Comparison of ENCODE assay signal across 12 mouse cellular contexts in genomic region chr11:82392341-82392740, GRCm38 (mm10). TPM values are rescaled to one million over a fixed set of nuclear protein-coding genes. Genes with fewer than 3 reads are reported as not detected.
DNase-seq lines count a peak whose midpoint lies in the region; ATAC-seq and TF ChIP-seq lines count a peak whose summit lies in the region.
"Had no signal": no experiment of that assay in that cellular context is flagged by ENCODE, and none has a peak within 500 bp of the region (broad histone marks: within the 10 kb centered on the region; RNA-seq: fewer than 3 reads in every experiment).

No protein-coding gene starts in this region.

- ATAC-seq in cerebellum, adult (ENCODE audit: insufficient number of reproducible peaks, low FRiP score, low TSS enrichment): no peak
- no peak for ATAC-seq in midbrain, embryonic 15.5 days (replicated peaks)
- ATAC-seq in midbrain, embryonic 11.5 days (ENCODE audit: low FRiP score): no peak

- H3K9me3 ChIP-seq in midbrain, embryonic 15.5 days: no peaks in the 10 kb centered on the region
- no peaks in the 10 kb centered on the region for H3K9me3 ChIP-seq in midbrain, embryonic 11.5 days (ENCODE audit: control insufficient read depth, low read length)
- H3K9me3 ChIP-seq: heart, embryonic 15.5 days; limb, embryonic 15.5 days had no signal

- peaks cover 27% of the 10 kb centered on the region for H3K4me1 ChIP-seq in midbrain, embryonic 15.5 days
- peaks cover 12% of the 10 kb centered on the region; the same call in 1 of the 2 replicates for H3K4me1 ChIP-seq in midbrain, embryonic 11.5 days (ENCODE audit: control insufficient read depth, insufficient read depth, low read length)
- H3K4me1 ChIP-seq in kidney, adult 2 months (ENCODE audit: control insufficient read depth, insufficient read depth, low read length): no peaks in the 10 kb centered on the region

- no peak overlapping the region for H3K9ac ChIP-seq in midbrain, embryonic 15.5 days
- no peak overlapping the region for H3K9ac ChIP-seq in midbrain, embryonic 11.5 days (ENCODE audit: low read length)
- H3K9ac ChIP-seq: heart, embryonic 15.5 days; limb, embryonic 15.5 days had no signal

- H3K27ac ChIP-seq in midbrain, embryonic 15.5 days: no peak overlapping the region
- H3K27ac ChIP-seq in midbrain, embryonic 11.5 days (ENCODE audit: low read depth, low read length): no peak overlapping the region
- H3K27ac ChIP-seq in kidney, adult 2 months (ENCODE audit: insufficient read depth, low read depth, low read length): no peak overlapping the region
- H3K27ac ChIP-seq: heart, embryonic 15.5 days; limb, embryonic 15.5 days had no signal

- no peak for TF ChIP-seq CTCF in kidney, adult 2 months (conservative IDR thresholded peaks at IDR 0.05; ENCODE audit: insufficient read depth, insufficient read length, low read depth, low read length)

- peak overlapping the region; percentile 1; the same call in 1 of the 2 replicates for H3K4me2 ChIP-seq in midbrain, embryonic 15.5 days
- no peak overlapping the region for H3K4me2 ChIP-seq in midbrain, embryonic 11.5 days
- H3K4me2 ChIP-seq: heart, embryonic 15.5 days; limb, embryonic 15.5 days had no signal

- H3K27me3 ChIP-seq in midbrain, embryonic 15.5 days (replicated peaks): peaks cover 26% of the 10 kb centered on the region
- H3K27me3 ChIP-seq in midbrain, embryonic 11.5 days (ENCODE audit: control insufficient read depth, insufficient read depth, low read length): peaks cover 34% of the 10 kb centered on the region
- H3K27me3 ChIP-seq in kidney, adult 2 months (replicated peaks; ENCODE audit: control insufficient read depth, insufficient read depth, low read length): peaks cover 2% of the 10 kb centered on the region; the same call in 1 of the 2 replicates

- H3K4me3 ChIP-seq in midbrain, embryonic 15.5 days: no peak overlapping the region
- no peak overlapping the region for H3K4me3 ChIP-seq in midbrain, embryonic 11.5 days (ENCODE audit: low read depth, low read length)
- H3K4me3 ChIP-seq in kidney, adult 2 months (ENCODE audit: insufficient read depth, low read depth, low read length): no peak overlapping the region
- H3K4me3 ChIP-seq: heart, embryonic 15.5 days; limb, embryonic 15.5 days had no signal

- no peak for TF ChIP-seq POLR2A in kidney, adult 2 months (IDR thresholded peaks at IDR 0.05; ENCODE audit: low read depth, low read length)

- peak; percentile 37 to 43 for DNase-seq in cerebellum, adult 18-20 months
- no peak for DNase-seq in midbrain, embryonic 11.5 days (ENCODE audit: low spot score, missing footprints)
- peak; percentile 32 for DNase-seq in layer of hippocampus, adult 9-11 months
- DNase-seq in right cerebral cortex, postnatal 25 days: peak; percentile 27
- no peak for DNase-seq in thymus, postnatal 36 days
- DNase-seq in kidney, adult 2 months: no peak
- DNase-seq: adrenal gland, adult 2 months; lung, postnatal 36 days had no signal

- 55% methylated on average over 3 of the region's 3 CpGs for WGBS in midbrain, embryonic 15.5 days
- WGBS in midbrain, embryonic 11.5 days: 56% methylated on average over 3 of the region's 3 CpGs
- 63% methylated on average over 3 of the region's 3 CpGs for WGBS in kidney, adult 2 months

- no peaks in the 10 kb centered on the region for H3K36me3 ChIP-seq in midbrain, embryonic 15.5 days (replicated peaks)
- no peaks in the 10 kb centered on the region for H3K36me3 ChIP-seq in midbrain, embryonic 11.5 days (ENCODE audit: control insufficient read depth, insufficient read depth, low read length)
- no peaks in the 10 kb centered on the region for H3K36me3 ChIP-seq in kidney, adult 2 months (ENCODE audit: control insufficient read depth, insufficient read depth, low read length)
- H3K36me3 ChIP-seq: heart, embryonic 15.5 days; limb, embryonic 15.5 days had no signal

RNA-seq across cellular contexts. Expression of gene Tmem132e, which starts 3.6 kb away (rescaled TPM):
- polyA plus RNA-seq in midbrain, embryonic 15.5 days (2015; fragmentation: Nextera tagmentation; extraction: Ambion mirVana): 2.8 and 3.9 TPM in 2 replicates
- 1.0 and 1.6 TPM in 2 replicates for polyA plus RNA-seq in midbrain, embryonic 11.5 days (2014; fragmentation: Nextera tagmentation; extraction: Ambion mirVana)
- 0.26 and 0.41 TPM in 2 replicates for polyA plus RNA-seq in kidney, adult 2 months (2012; rRNA removed)

Comparison
In these comparisons a context has a peak if more than half of its experiments do, and no peak if none do; other contexts are left out.
1. DNase-seq: peak in cerebellum, adult 18-20 months (2 of 2), layer of hippocampus, adult 9-11 months (single experiment) and right cerebral cortex, postnatal 25 days (single experiment); none in midbrain, embryonic 11.5 days (single experiment), thymus, postnatal 36 days (0 of 2) and kidney, adult 2 months (single experiment).